Mouse (Mus musculus) limb, embryonic 12.5 days (tissue): Measurements from ENCODE around the gene Yipf4. TPM values are rescaled to one million over a fixed set of nuclear protein-coding genes. Genes with fewer than 3 reads are reported as not detected.

Experiments
- ATAC-seq: fragments of 200-750 bp; cut with Nextera tagmentation; 2 replicates; pipeline ENCODE4 v1.8.0; 2017; ENCODE audit warnings: low read depth, moderate TSS enrichment; ENCODE audit not compliant: insufficient number of reproducible peaks, insufficient read depth, low FRiP score, low TSS enrichment
- H3K27ac ChIP-seq: fragments of 300-500 bp; sonication (generic); 2 replicates; pipeline ENCODE4 v1.5.1; 2016; ENCODE audit warnings: mild to moderate bottlenecking, moderate library complexity
- H3K27me3 ChIP-seq: fragments of 300-500 bp; sonication (generic); 2 replicates; pipeline ENCODE4 v1.6.1; 2016; ENCODE audit warnings: mild to moderate bottlenecking, moderate library complexity
- H3K36me3 ChIP-seq: fragments of 300-500 bp; sonication (generic); 2 replicates; pipeline ENCODE4 v1.6.1; 2016; ENCODE audit warnings: mild to moderate bottlenecking, moderate library complexity
- H3K4me1 ChIP-seq: fragments of 300-500 bp; sonication (generic); replicated peaks from 2 replicates; pipeline ENCODE4 v1.6.1; 2016
- H3K4me2 ChIP-seq: fragments of 300-500 bp; sonication (generic); 2 replicates; pipeline ENCODE4 v1.6.1; 2016; ENCODE audit warnings: mild to moderate bottlenecking, moderate library complexity
- H3K4me3 ChIP-seq: fragments of 300-500 bp; sonication (generic); replicated peaks from 2 replicates; pipeline ENCODE4 v1.5.1; 2016; ENCODE audit warnings: mild to moderate bottlenecking
- H3K9ac ChIP-seq: fragments of 300-500 bp; sonication (generic); replicated peaks from 2 replicates; pipeline ENCODE4 v1.6.1; 2016; ENCODE audit warnings: mild to moderate bottlenecking, moderate library complexity
- H3K9me3 ChIP-seq: fragments of 300-500 bp; sonication (generic); 2 replicates; pipeline ENCODE4 v1.6.1; 2016; ENCODE audit warnings: mild to moderate bottlenecking, moderate library complexity
- WGBS: fragments of 180-500 bp; shearing (Covaris S2); methylation state at CpG from one replicate; pipeline ENCODE4 v1.1.7; 2016; 5-methylcytosine and 5-hydroxymethylcytosine counted together
- polyA plus RNA-seq: library from polyadenylated mRNA; unstranded; fragments of >200 nt; fragmentation: Nextera tagmentation; extraction: Ambion mirVana; gene quantifications from 2 replicates; pipeline ENCODE4 v1.2.1, GENCODE M21; 2016

Yipf4 gene
- polyA plus RNA-seq, 1 experiment from 2014 or later = 55.1 TPM

DNA sequence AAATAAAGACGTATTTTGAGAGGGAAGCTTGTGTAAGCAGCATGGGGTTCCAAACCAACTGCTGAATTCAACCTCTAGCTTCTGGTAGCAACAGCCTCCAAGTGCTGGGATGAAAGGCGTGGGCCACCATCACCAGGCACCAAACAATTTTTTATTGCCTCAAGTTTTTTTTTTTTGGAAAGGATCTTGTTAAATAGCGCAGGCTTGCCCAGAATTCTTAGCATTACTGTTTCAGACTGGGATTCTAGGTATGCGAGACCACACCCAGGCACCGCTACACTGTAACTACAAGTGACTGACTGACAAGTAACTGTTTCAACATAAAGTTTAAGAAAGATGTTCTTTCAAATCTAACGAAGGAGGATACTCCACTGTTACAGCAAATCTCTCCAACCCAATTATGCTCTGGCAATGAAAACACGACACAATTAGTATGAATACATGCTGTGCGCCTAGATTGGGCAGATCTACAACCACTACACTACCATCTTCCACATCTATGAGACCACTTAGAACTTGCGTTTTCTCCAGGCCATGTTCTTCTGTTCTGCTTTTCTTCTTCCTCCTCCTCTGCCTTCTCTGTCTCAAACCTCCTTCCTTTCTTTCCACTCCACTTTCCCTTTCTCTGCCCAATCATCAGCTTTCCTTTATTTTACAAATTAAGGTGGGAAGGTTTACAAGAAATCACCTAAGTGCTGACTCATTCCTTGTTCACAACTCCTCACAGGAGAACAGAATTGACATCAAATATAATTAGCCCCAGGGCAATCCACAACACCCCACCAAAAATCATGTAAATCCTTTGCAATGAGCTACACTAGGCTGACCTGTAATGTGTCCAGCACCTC, 37.7 kb downstream of the Yipf4 start:
- H3K4me2 ChIP-seq = peak overlapping the region; percentile 60
- ATAC-seq = no peak
- H3K9ac ChIP-seq = peak overlapping the region; percentile 71; the same call in 1 of the 2 replicates
- WGBS = 83% methylated on average over 9 of the region's 9 CpGs
- no peaks in the 10 kb centered on the region for H3K36me3 ChIP-seq
- peak overlapping the region; percentile 98 for H3K4me3 ChIP-seq
- peaks cover 14% of the 10 kb centered on the region for H3K4me1 ChIP-seq
- no peaks in the 10 kb centered on the region for H3K9me3 ChIP-seq
- H3K27me3 ChIP-seq = no peaks in the 10 kb centered on the region
- peak overlapping the region; percentile 99 for H3K27ac ChIP-seq

DNA sequence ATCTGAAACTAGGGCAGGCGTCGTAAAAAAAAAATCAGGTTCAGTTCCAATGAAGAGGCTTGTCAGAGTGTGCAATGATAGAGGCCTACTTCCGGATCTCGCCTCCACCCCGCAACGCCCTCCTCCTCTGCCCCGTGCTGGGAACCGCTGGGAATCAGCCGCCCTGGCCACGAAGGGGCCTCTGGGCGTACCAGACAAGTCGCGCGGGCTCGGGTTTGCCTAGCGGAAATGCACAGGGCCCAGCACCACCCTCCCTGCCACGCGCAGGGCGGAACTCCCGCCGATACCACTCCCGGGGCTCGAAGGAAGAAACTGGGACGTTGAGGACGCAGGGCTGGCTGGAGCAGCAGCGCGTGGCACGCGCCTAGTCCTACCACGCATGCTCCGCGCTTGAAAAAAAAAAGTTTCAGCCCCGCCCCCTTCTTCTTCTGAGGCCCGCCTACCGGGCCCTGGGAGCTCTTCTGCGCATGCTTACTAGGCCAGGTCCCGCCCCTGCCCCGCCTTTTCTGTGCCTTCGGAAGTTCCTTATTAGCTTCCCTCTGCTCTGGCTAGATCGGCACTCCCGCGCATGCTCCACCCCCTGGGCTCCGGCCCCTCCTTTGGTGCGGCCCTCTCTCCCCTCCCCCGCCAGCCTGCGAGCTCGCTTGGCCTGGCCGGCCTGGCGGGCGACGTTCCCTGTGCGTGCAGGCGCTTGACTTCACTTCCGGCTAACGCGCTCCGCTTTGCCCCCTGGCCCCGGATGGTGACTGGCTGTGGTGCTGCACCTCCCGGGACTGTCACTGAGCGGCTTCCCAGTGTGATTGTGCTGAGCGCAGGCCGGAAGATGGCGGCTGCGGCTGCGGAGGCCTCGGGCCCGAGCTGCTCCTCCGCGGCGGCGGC, 38.7 kb downstream of the Yipf4 start, which contains the start of gene Birc6:
Gene Birc6 (plus strand): TSS at position 567 of the 879 bp plus-strand sequence.
- Histone ChIP-seq H3K36me3 (no peaks in the 10 kb centered on the region), H3K9ac (peak within 1 kb of the TSS; percentile 96), H3K4me3 (peak within 1 kb of the TSS; percentile 98), H3K4me1 (peaks cover 14% of the 10 kb centered on the region), H3K9me3 (no peaks in the 10 kb centered on the region), H3K27ac (peak within 1 kb of the TSS; percentile 99), H3K27me3 (no peaks in the 10 kb centered on the region), H3K4me2 (peak within 1 kb of the TSS; percentile 70)
- WGBS = under 1% methylated on average over 70 of the region's 71 CpGs
- ATAC-seq = peak; percentile 97

DNA sequence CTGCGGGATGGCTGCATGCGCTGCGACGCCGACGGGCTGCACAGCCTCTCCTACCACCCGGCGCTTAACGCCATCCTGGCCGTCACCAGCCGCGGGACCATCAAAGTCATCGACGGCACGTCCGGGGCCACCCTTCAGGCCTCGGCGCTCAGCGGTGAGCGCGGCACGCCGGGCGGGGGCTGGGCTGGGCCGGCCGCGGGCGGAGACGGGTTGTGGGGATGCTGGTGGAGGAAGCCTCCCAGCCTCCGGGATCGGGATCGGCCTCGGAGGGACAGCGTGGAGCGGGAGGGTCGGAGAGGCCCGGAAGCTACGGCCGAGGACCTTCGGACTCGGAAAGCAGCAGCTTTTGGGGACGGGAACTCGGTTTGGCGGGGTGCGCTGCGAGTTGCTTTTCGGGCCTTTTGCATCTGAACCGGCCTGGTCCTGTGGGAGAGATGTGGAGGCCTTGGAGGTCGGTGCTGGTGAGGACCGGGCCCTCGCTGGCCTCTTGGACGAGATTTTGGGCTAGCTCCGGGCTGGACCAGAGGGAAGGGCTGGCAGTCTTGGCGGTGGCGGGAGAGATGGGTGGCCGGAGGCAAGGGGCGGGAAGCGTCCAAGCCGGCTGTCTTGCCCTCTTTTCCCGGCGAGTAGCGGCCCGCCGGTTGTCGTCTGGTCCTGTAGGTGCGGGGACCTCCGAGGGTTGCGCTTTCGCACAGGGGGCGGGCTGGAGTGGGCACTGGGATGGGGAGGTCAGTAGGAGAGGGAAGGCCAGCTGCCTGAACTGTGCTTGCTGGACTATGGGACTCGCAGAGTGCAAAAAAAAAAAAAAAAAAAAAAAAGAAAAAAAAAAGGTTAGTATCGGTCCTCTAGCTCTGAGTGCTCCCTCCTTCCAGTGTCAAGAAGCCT, 39.6 kb downstream of the Yipf4 start:
- H3K36me3 ChIP-seq = no peaks in the 10 kb centered on the region
- peak overlapping the region; percentile 98 for H3K4me3 ChIP-seq
- WGBS = under 1% methylated on average over 72 of the region's 72 CpGs
- peak overlapping the region; percentile 96 for H3K9ac ChIP-seq
- no peaks in the 10 kb centered on the region for H3K9me3 ChIP-seq
- H3K27me3 ChIP-seq = no peaks in the 10 kb centered on the region
- H3K4me2 ChIP-seq = peak overlapping the region; percentile 70
- ATAC-seq = peak; percentile 54
- peaks cover 14% of the 10 kb centered on the region for H3K4me1 ChIP-seq
- peak overlapping the region; percentile 99 for H3K27ac ChIP-seq

DNA sequence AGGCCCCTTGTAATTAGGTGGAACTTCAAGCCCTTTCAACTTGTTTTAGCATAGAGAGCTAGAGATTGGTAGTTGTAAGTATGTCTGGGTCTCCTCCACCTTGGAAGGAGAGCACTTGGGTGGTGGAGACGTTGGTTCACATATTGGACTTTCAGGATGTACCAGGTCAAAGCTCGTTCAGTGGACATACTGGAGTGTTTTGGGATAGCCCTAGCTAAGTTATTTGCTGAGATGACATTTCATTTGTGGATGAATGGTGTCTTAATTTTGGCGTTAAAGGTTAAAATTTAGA, 40.2 kb downstream of the Yipf4 start:
- H3K36me3 ChIP-seq = no peaks in the 10 kb centered on the region
- WGBS = 15% methylated on average over 3 of the region's 3 CpGs
- no peaks in the 10 kb centered on the region for H3K27me3 ChIP-seq
- no peaks in the 10 kb centered on the region for H3K9me3 ChIP-seq
- H3K4me1 ChIP-seq = peaks cover 14% of the 10 kb centered on the region
- H3K27ac ChIP-seq = peak overlapping the region; percentile 99; the same call in 1 of the 2 replicates
- peak overlapping the region; percentile 70 for H3K4me2 ChIP-seq
- peak overlapping the region; percentile 96 for H3K9ac ChIP-seq
- no peak for ATAC-seq
- H3K4me3 ChIP-seq = peak overlapping the region; percentile 98

DNA sequence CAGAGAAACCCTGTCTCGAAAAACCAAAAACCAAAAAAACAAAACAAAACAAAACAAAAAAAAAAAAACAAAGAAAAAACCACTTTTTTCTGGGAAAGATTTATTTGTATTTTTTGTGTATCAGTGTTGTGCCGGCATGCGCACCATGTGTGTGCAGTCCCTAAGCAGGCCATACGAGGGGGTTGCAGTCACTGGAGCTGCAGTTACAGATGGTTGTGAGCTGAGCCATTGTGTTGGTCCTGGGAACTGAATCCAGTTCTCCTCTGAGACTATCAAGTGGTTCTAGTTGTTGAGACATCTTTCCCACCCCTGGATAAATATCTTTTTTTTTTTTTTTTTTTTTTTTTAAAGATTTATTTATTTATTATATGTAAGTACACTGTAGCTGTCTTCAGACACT, 45.7 kb downstream of the Yipf4 start:
- Histone ChIP-seq H3K9me3 (no peaks in the 10 kb centered on the region), H3K4me2 (no peak overlapping the region), H3K9ac (no peak overlapping the region), H3K4me1 (peaks cover 8% of the 10 kb centered on the region), H3K27me3 (no peaks in the 10 kb centered on the region), H3K27ac (no peak overlapping the region), H3K4me3 (no peak overlapping the region), H3K36me3 (no peaks in the 10 kb centered on the region; the same call in 1 of the 2 replicates)
- no peak for ATAC-seq
- WGBS = 94% methylated on average over 4 of the region's 4 CpGs

DNA sequence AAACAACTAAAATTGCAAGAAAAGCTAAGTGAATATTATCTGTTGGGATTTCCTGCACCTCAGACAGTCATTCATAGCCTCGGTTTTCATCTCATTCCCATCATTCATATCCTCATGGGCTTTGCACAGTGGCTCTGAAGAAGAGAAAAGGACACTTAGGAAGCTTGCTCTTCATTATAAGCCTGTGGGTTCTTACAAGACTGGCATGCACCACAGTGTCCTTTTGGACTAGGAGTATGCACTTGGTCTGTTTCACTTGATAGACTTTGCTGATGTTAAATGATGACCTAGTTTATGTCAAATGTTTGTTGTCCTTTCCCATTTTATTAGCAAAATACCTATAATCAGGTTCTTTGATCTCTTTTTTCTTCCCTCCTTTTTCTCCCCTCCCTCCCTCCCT, 48.2 kb downstream of the Yipf4 start:
- ATAC-seq = no peak
- H3K4me2 ChIP-seq = no peak overlapping the region

GRCm38 (mm10) chr17:74543615-74544014, 54.3 kb downstream of the Yipf4 start:
- no peak overlapping the region for H3K9ac ChIP-seq
- H3K4me2 ChIP-seq = no peak overlapping the region
- no peaks in the 10 kb centered on the region for H3K27me3 ChIP-seq
- H3K27ac ChIP-seq = no peak overlapping the region
- no peaks in the 10 kb centered on the region for H3K9me3 ChIP-seq
- H3K4me3 ChIP-seq = no peak overlapping the region
- WGBS = 95% methylated on average over 2 of the region's 2 CpGs
- H3K4me1 ChIP-seq = no peaks in the 10 kb centered on the region
- H3K36me3 ChIP-seq = peaks cover 49% of the 10 kb centered on the region
- no peak for ATAC-seq

More for the DNA sequence above, 48.2 kb downstream of the Yipf4 start:
- H3K9me3 ChIP-seq = no peaks in the 10 kb centered on the region
- H3K27me3 ChIP-seq = no peaks in the 10 kb centered on the region
- H3K4me3 ChIP-seq = no peak overlapping the region
- no peak overlapping the region for H3K9ac ChIP-seq
- H3K4me1 ChIP-seq = no peaks in the 10 kb centered on the region
- WGBS = 87% methylated on average over 1 of the region's 1 CpGs
- H3K27ac ChIP-seq = no peak overlapping the region
- H3K36me3 ChIP-seq = no peaks in the 10 kb centered on the region; the same call in 1 of the 2 replicates

Other genes starting within 250 kb of the Yipf4 start
- 77.7 and 80.1 TPM in 2 replicates for gene Memo1, start 194.0 kb upstream of the Yipf4 start, polyA plus RNA-seq
- gene Dpy30, start 165.5 kb upstream of the Yipf4 start, polyA plus RNA-seq = 274 and 295 TPM in 2 replicates
- 26.0 and 30.7 TPM in 2 replicates for gene Spast, start 150.5 kb upstream of the Yipf4 start, polyA plus RNA-seq
- 41.0 and 41.5 TPM in 2 replicates for gene Slc30a6, start 93.9 kb upstream of the Yipf4 start, polyA plus RNA-seq
- gene Nlrc4, start 30.4 kb upstream of the Yipf4 start, polyA plus RNA-seq = 0.23 and 0.29 TPM in 2 replicates
- gene Birc6, start 38.8 kb downstream of the Yipf4 start, polyA plus RNA-seq = 92.5 and 107 TPM in 2 replicates
- gene Ttc27, start 228.2 kb downstream of the Yipf4 start, polyA plus RNA-seq = 27.1 and 27.8 TPM in 2 replicates